Mouse (Mus musculus) C2C12 (cell line): ENCODE measurements around the gene Mre11a.

ENCODE experiments used
- CEBPB ChIP-seq: IDR thresholded peaks from one replicate; pipeline ENCODE4 v1.6.1; 2011; ENCODE audit warnings: low read depth, mild to moderate bottlenecking, control low read depth, moderate library complexity
- CTCF ChIP-seq: IDR thresholded peaks from one replicate; pipeline ENCODE4 v1.5.1; 2011; ENCODE audit not compliant: control insufficient read depth, insufficient read depth, insufficient read length
- MAX ChIP-seq: IDR thresholded peaks from one replicate; pipeline ENCODE4 v1.6.1; 2011; ENCODE audit warnings: mild to moderate bottlenecking, control low read depth
- MYOG ChIP-seq: IDR thresholded peaks from one replicate; pipeline ENCODE4 v1.6.1; 2011; ENCODE audit not compliant: control insufficient read depth, insufficient read length; ENCODE audit errors: extremely low read depth
- USF1 ChIP-seq: IDR thresholded peaks from one replicate; pipeline ENCODE4 v1.6.1; 2011; ENCODE audit warnings: low read depth, mild to moderate bottlenecking, control low read depth, moderate library complexity

DNA sequence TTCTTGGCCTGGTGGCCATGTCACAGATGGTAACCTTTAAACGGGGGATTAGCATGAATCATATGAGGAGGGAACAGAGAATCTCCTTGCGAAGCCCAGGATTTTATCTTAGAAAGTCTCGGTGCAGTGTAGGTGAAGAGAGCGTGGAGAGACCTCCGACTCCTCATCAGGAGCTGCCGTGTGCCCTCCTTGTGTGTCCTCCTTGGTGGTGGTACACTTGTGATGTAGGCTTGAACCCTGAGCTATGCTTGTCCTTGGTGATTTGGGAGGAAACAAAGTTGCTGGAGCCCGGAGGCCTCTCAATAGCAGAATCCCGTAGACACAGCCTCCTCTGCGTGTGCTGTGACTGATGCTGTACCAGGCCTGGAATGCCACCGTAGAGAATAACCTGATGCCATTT is 86.3 kb downstream of the Mre11a start:
- TF ChIP-seq CTCF (no peak), USF1 (no peak), CEBPB (no peak), MAX (no peak), MYOG (no peak)
